Mouse (Mus musculus) thymus, postnatal 0 days (tissue): Measurements from ENCODE around the gene Dcx. TPM values are rescaled to one million over a fixed set of nuclear protein-coding genes. Genes with fewer than 3 reads are reported as not detected.

Experiments used
- DNase-seq: peaks from one replicate; pipeline ENCODE4 v3.0.0-alpha.2; 2015; ENCODE audit warnings: low spot score
- microRNA-seq: library from miRNA; unstranded; fragments of <30 nt; microRNA quantifications from one replicate; pipeline ENCODE4, GENCODE M21; 2016; ENCODE audit warnings: borderline number of aligned reads
- polyA plus RNA-seq: library from polyadenylated mRNA; unstranded; fragments of >200 nt; fragmentation: Nextera tagmentation; extraction: Ambion mirVana; gene quantifications from 2 replicates; pipeline ENCODE4 v1.2.1, GENCODE M21; 2015

Gene Dcx
- polyA plus RNA-seq, 1 experiment from 2014 or later = 0.09 TPM

DNA sequence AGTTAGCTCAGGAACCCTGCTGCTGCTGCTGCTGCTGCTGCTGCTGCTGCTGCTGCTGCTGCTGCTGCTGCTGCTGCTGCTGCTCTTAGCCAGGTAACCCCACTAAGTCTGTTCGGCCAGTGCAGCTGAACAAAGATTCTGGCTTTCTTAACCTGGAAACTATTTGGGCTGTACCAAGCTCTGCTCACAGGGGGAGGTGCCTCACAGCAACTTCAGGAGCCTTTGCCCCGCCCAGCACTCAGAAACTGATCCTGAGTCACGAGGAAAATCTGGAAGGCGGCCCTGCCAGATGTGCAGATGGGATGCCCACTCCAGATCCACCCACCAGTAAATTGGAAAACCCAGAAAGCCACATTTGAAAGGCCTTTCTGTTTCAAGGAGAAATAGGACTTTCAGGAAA is 105.9 kb downstream of the Dcx start, which contains the start of gene Capn6:
TSS of gene Capn6 (minus strand) at position 203 of the 400 bp plus-strand sequence.
- no peak for DNase-seq

GRCm38 (mm10) chrX:143826521-143826920 is 106.6 kb downstream of the Dcx start:
- no peak for DNase-seq

- no peak for DNase-seq
These were observed 114.2 kb downstream of the Dcx start for GRCm38 (mm10) chrX:143818961-143819360.

GRCm38 (mm10) chrX:143815948-143816347 is 117.2 kb downstream of the Dcx start:
- no peak for DNase-seq

Small RNA genes within 50 kb of the gene (microRNA-seq; reads per million reads assigned to microRNA genes)
- gene Gm47298 = not detected

Other genes with a start within 250 kb of the Dcx start
- 2.0 and 3.0 TPM in 2 replicates for gene Capn6, start 105.9 kb downstream of the Dcx start, polyA plus RNA-seq
- not detected in 2 replicates for gene A730046J19Rik, start 220.4 kb upstream of the Dcx start, polyA plus RNA-seq